Mouse (Mus musculus) spleen, adult 2 months (tissue): ENCODE results near the gene Il25.

ENCODE experiments used
- CTCF ChIP-seq: fragments of 200-500 bp; IDR thresholded peaks from 2 replicates; pipeline ENCODE4 v1.5.1; 2011; ENCODE audit warnings: mild to moderate bottlenecking, inconsistent platforms; ENCODE audit not compliant: insufficient read depth, insufficient read length, insufficient replicate concordance; ENCODE audit errors: extremely low read depth
- POLR2A ChIP-seq: fragments of 200-500 bp; IDR thresholded peaks from 2 replicates; pipeline ENCODE4 v1.6.1; 2011; ENCODE audit warnings: low read depth, low read length, inconsistent platforms

DNA sequence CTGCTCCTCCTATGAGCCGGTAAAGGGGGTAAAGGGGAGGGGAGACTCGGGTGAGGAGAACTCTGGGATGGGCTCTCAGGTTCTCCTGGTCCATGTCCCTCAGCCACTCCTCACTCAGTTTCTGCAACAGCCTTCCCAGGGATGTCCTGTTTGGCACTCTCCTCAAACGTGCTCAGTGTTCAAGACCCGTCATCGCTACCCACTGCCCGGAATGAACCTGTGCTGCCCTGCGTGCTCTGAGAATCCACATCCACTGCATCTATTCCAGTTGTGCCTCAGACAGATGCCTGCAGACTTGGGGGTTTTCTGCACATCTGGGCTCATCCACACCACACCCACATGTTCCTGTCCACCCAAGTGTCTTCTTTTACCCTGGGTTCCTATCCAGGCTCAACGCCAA is 10.0 kb downstream of the Il25 start:
- TF ChIP-seq CTCF (no peak), POLR2A (no peak)
